Mouse (Mus musculus) forebrain, embryonic 11.5 days (tissue): Measurements from ENCODE around the gene H2-M9. TPM values are rescaled to one million over a fixed set of nuclear protein-coding genes. Genes with fewer than 3 reads are reported as not detected.

Experiments used
- ATAC-seq: fragments of 200-750 bp; cut with Nextera tagmentation; replicated peaks from 2 replicates; pipeline ENCODE4 v1.8.0; 2017; ENCODE audit warnings: moderate TSS enrichment; ENCODE audit not compliant: low FRiP score
- DNase-seq: peaks from one replicate; pipeline ENCODE4 v3.0.0-alpha.2; 2017; ENCODE audit warnings: low spot score
- H3K27ac ChIP-seq: fragments of 300-500 bp; sonication (generic); 2 replicates; pipeline ENCODE4 v1.5.1; 2014; ENCODE audit warnings: low read depth, low read length
- H3K27me3 ChIP-seq: fragments of 300-500 bp; sonication (generic); 2 replicates; pipeline ENCODE4 v1.6.1; 2014; ENCODE audit warnings: mild to moderate bottlenecking, low read length, mixed read lengths; ENCODE audit not compliant: control insufficient read depth, insufficient read depth
- H3K36me3 ChIP-seq: fragments of 300-500 bp; sonication (generic); 2 replicates; pipeline ENCODE4 v1.6.1; 2014; ENCODE audit warnings: mild to moderate bottlenecking, low read length, moderate library complexity, mixed read lengths; ENCODE audit not compliant: control insufficient read depth, insufficient read depth
- H3K4me1 ChIP-seq: fragments of 300-500 bp; sonication (generic); replicated peaks from 2 replicates; pipeline ENCODE4 v1.6.1; 2014; ENCODE audit warnings: low read length, mixed read lengths; ENCODE audit not compliant: control insufficient read depth, insufficient read depth
- H3K4me2 ChIP-seq: fragments of 300-500 bp; sonication (generic); 2 replicates; pipeline ENCODE4 v1.6.1; 2014; ENCODE audit warnings: low read depth, mild to moderate bottlenecking, low read length, moderate library complexity, mixed read lengths; ENCODE audit not compliant: severe bottlenecking
- H3K4me3 ChIP-seq: fragments of 300-500 bp; sonication (generic); 2 replicates; pipeline ENCODE4 v1.5.1; 2014; ENCODE audit warnings: low read depth, low read length
- H3K9ac ChIP-seq: fragments of 300-500 bp; sonication (generic); 2 replicates; pipeline ENCODE4 v1.6.1; 2014; ENCODE audit warnings: low read length
- H3K9me3 ChIP-seq: fragments of 300-500 bp; sonication (generic); 2 replicates; pipeline ENCODE4 v1.6.1; 2016; ENCODE audit warnings: low read length, mixed read lengths; ENCODE audit not compliant: control insufficient read depth
- WGBS: fragments of 180-500 bp; shearing (Covaris S2); extraction: QIAGEN DNeasy Blood & Tissue Kit; methylation state at CpG from one replicate; pipeline ENCODE4 v1.1.7; 2014; 5-methylcytosine and 5-hydroxymethylcytosine counted together
- polyA plus RNA-seq: library from polyadenylated mRNA; unstranded; fragments of >200 nt; fragmentation: Nextera tagmentation; extraction: Ambion mirVana; gene quantifications from 2 replicates; pipeline ENCODE4 v1.2.1, GENCODE M21; 2014

H2-M9 gene
- not detected in 2 replicates for polyA plus RNA-seq

DNA sequence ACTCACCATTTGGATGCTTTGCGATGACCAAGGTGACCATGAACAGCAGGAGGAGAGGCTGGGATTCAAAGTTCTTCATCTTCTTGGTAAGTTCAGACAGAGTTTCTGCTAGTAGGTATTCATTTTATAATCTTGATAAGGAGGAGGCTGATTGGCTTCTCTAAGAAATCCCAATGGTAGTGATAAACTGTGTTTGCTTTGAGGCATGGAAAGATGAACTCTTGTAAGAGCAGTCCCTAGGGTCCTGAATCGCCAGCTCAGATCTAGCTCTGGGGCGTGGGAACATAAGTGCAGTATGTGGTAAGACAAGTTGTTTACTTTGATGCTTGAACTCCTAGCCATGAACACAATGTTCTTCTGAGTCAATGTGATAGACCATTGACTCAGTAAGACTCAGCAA, at the start of gene H2-M9:
Gene H2-M9 (minus strand): TSS at position 101 of the 400 bp plus-strand sequence.
- DNase-seq (no peak), ATAC-seq (no peak)
- 91% methylated on average over 3 of the region's 3 CpGs for WGBS
- Histone ChIP-seq H3K4me1 (no peaks in the 10 kb centered on the region), H3K27me3 (no peaks in the 10 kb centered on the region), H3K9me3 (no peaks in the 10 kb centered on the region), H3K9ac (no peak within 1 kb of the TSS), H3K4me2 (no peak within 1 kb of the TSS), H3K36me3 (no peaks in the 10 kb centered on the region), H3K27ac (no peak within 1 kb of the TSS), H3K4me3 (no peak within 1 kb of the TSS)

DNA sequence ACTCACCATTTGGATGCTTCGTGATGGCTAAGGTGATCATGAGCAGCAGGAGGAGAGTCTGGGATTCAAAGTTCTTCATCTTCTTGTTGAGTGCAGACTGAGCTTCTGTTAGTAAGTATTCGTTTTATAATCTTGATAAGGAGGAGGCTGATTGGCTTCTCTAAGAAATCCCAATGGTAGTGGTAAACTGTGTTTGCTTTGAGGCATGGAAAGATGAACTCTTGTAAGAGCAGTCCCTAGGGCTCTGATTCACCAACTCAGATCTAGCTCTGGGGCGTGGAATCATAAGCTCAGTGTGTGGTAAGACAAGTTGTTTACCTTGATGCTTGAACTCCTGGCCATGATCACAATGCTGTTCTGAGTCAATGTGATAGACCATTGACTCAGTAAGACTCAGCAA, 29.7 kb upstream of the H2-M9 start, which contains the start of gene H2-M1:
Gene H2-M1 (minus strand): TSS at position 101 of the 400 bp plus-strand sequence.
- Histone ChIP-seq H3K27me3 (no peaks in the 10 kb centered on the region), H3K9ac (no peak within 1 kb of the TSS), H3K4me1 (no peaks in the 10 kb centered on the region), H3K36me3 (no peaks in the 10 kb centered on the region), H3K4me2 (no peak within 1 kb of the TSS), H3K4me3 (no peak within 1 kb of the TSS), H3K9me3 (no peaks in the 10 kb centered on the region; the same call in 1 of the 2 replicates), H3K27ac (no peak within 1 kb of the TSS)
- DNase-seq: no peak
- 83% methylated on average over 3 of the region's 3 CpGs for WGBS
- no peak for ATAC-seq

Other genes starting within 250 kb of the H2-M9 start
- gene H2-M10.4, start 180.3 kb downstream of the H2-M9 start, polyA plus RNA-seq: not detected in 2 replicates
- not detected in 2 replicates for gene H2-M11, start 95.6 kb downstream of the H2-M9 start, polyA plus RNA-seq
- not detected in 2 replicates for gene H2-M1, start 29.6 kb upstream of the H2-M9 start, polyA plus RNA-seq
- not detected in 2 replicates for gene H2-M10.5, start 130.2 kb upstream of the H2-M9 start, polyA plus RNA-seq
- gene H2-M10.6, start 169.5 kb upstream of the H2-M9 start, polyA plus RNA-seq: not detected in 2 replicates
- 30.9 and 31.7 TPM in 2 replicates for gene Trim26, start 194.5 kb upstream of the H2-M9 start, polyA plus RNA-seq
- 0.20 and 0.35 TPM in 2 replicates for gene Trim15, start 224.5 kb upstream of the H2-M9 start, polyA plus RNA-seq
- 7.4 and 8.4 TPM in 2 replicates for gene Trim10, start 226.9 kb upstream of the H2-M9 start, polyA plus RNA-seq
- not detected in 2 replicates for gene Trim40, start 247.5 kb upstream of the H2-M9 start, polyA plus RNA-seq